Mouse (Mus musculus) hindbrain, embryonic 14.5 days (tissue): ENCODE data around the gene Rab42. TPM values are rescaled to one million over a fixed set of nuclear protein-coding genes. Genes with fewer than 3 reads are reported as not detected.

Experiments used
- ATAC-seq: fragments of 200-750 bp; cut with Nextera tagmentation; 2 replicates; pipeline ENCODE4 v1.8.0; 2017; ENCODE audit warnings: moderate number of reproducible peaks, mild to moderate bottlenecking, moderate TSS enrichment, moderate library complexity; ENCODE audit not compliant: low FRiP score
- DNase-seq: peaks from one replicate; pipeline ENCODE4 v3.0.0-alpha.2; 2015; ENCODE audit warnings: low spot score
- H3K27ac ChIP-seq: fragments of 300-500 bp; sonication (generic); 2 replicates; pipeline ENCODE4 v1.5.1; 2014; ENCODE audit warnings: mild to moderate bottlenecking, moderate library complexity
- H3K27me3 ChIP-seq: fragments of 300-500 bp; sonication (generic); 2 replicates; pipeline ENCODE4 v1.6.1; 2014; ENCODE audit warnings: mild to moderate bottlenecking, low read length, mixed read lengths; ENCODE audit not compliant: control insufficient read depth, insufficient read depth
- H3K36me3 ChIP-seq: fragments of 300-500 bp; sonication (generic); replicated peaks from 2 replicates; pipeline ENCODE4 v1.6.1; 2014; ENCODE audit not compliant: control insufficient read depth, insufficient read depth
- H3K4me1 ChIP-seq: fragments of 300-500 bp; sonication (generic); replicated peaks from 2 replicates; pipeline ENCODE4 v1.6.1; 2014; ENCODE audit warnings: antibody characterized with exemption, low read length, mixed read lengths; ENCODE audit not compliant: control insufficient read depth, insufficient read depth
- H3K4me2 ChIP-seq: fragments of 300-500 bp; sonication (generic); replicated peaks from 2 replicates; pipeline ENCODE4 v1.6.1; 2014; ENCODE audit warnings: mild to moderate bottlenecking, moderate library complexity
- H3K4me3 ChIP-seq: fragments of 300-500 bp; sonication (generic); replicated peaks from 2 replicates; pipeline ENCODE4 v1.5.1; 2014; ENCODE audit warnings: mild to moderate bottlenecking, low read length
- H3K9ac ChIP-seq: fragments of 300-500 bp; sonication (generic); 2 replicates; pipeline ENCODE4 v1.6.1; 2014
- H3K9me3 ChIP-seq: fragments of 300-500 bp; sonication (generic); 2 replicates; pipeline ENCODE4 v1.6.1; 2016; ENCODE audit warnings: low read length; ENCODE audit not compliant: control insufficient read depth
- WGBS: fragments of 180-500 bp; shearing (Covaris S2); extraction: QIAGEN DNeasy Blood & Tissue Kit; methylation state at CpG from one replicate; pipeline ENCODE4 v1.1.7; 2014; 5-methylcytosine and 5-hydroxymethylcytosine counted together
- polyA plus RNA-seq: library from polyadenylated mRNA; unstranded; fragments of >200 nt; fragmentation: Nextera tagmentation; extraction: Ambion mirVana; gene quantifications from 2 replicates; pipeline ENCODE4 v1.2.1, GENCODE M21; 2014

The Rab42 gene
- polyA plus RNA-seq, 1 experiment from 2014 or later = 1.5 TPM

DNA sequence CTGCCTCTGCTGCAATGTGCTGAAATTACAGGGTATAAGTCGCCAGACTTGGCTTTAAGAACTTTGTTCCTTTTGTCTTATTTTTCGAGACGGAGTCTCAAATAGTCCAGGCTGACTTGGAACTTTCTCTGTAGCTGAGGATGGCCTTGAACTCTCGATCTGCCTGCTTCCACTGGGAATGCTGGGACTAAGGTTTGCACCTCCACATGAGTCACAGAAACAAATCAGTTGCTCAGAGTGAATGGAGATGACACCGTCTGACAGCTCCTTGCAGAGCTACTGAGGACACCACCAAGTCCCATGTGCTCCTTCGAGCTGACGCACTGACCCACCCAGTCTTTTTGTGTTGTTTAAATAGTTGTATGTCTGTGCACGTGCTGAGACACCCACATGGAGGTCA, 50.1 kb downstream of the Rab42 start:
- Histone ChIP-seq H3K36me3 (peaks cover 37% of the 10 kb centered on the region), H3K9me3 (no peaks in the 10 kb centered on the region), H3K4me2 (no peak overlapping the region), H3K4me1 (no peaks in the 10 kb centered on the region), H3K27ac (no peak overlapping the region), H3K27me3 (no peaks in the 10 kb centered on the region), H3K9ac (no peak overlapping the region), H3K4me3 (no peak overlapping the region)
- no peak for ATAC-seq
- WGBS = 85% methylated on average over 8 of the region's 8 CpGs
- DNase-seq = no peak

Other genes starting within 250 kb of the Rab42 start
- not detected in 2 replicates for gene Gm10300, start 228.7 kb downstream of the Rab42 start, polyA plus RNA-seq
- gene Epb41, start 228.1 kb downstream of the Rab42 start, polyA plus RNA-seq = 73.3 and 82.9 TPM in 2 replicates
- gene Oprd1, start 158.9 kb downstream of the Rab42 start, polyA plus RNA-seq = 0.50 and 0.63 TPM in 2 replicates
- gene Ythdf2, start 91.1 kb downstream of the Rab42 start, polyA plus RNA-seq = 119 and 122 TPM in 2 replicates
- gene Gmeb1, start 41.8 kb downstream of the Rab42 start, polyA plus RNA-seq = 34.7 and 36.7 TPM in 2 replicates
- 38.0 and 40.8 TPM in 2 replicates for gene Taf12, start 29.0 kb downstream of the Rab42 start, polyA plus RNA-seq
- 66.8 and 73.1 TPM in 2 replicates for gene Trnau1ap, start 26.2 kb upstream of the Rab42 start, polyA plus RNA-seq
- 20.0 and 22.4 TPM in 2 replicates for gene Rcc1, start 50.2 kb upstream of the Rab42 start, polyA plus RNA-seq
- gene Phactr4, start 119.1 kb upstream of the Rab42 start, polyA plus RNA-seq = 8.1 and 9.2 TPM in 2 replicates
- gene Med18, start 160.5 kb upstream of the Rab42 start, polyA plus RNA-seq = 8.5 and 10.7 TPM in 2 replicates
- 6.7 and 7.1 TPM in 2 replicates for gene Sesn2, start 207.1 kb upstream of the Rab42 start, polyA plus RNA-seq
- 1,422 and 1,589 TPM in 2 replicates for gene Atpif1, start 230.3 kb upstream of the Rab42 start, polyA plus RNA-seq
- gene Dnajc8, start 232.2 kb upstream of the Rab42 start, polyA plus RNA-seq = 126 and 136 TPM in 2 replicates